Mouse (Mus musculus): ENCODE results near the gene Ppp1r13l.

DNA sequence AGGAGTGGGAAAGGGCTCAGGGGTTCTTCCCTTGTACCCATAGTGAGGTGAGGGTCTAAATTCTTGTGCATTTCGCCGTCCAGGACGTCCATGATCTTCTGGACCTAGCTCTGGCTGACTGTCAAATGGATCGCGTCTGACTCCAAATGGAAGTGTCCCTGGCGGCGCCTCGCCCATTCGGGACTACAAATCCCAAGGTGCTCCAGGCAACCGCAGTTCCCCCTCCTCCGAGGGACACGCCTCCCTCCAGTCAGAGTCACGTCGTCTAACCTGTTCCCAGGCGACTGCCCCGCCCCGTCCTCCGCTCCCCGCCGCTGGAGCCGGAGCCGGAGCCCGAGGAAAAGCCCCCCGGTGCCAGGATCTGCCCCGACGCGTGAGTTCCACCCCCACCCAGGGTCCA is 1.4 kb downstream of the Ppp1r13l start:
- TF ChIP-seq CTCF (conservative IDR thresholded peaks at IDR 0.05; ENCODE audit: insufficient read depth, insufficient read length, low read depth, low read length) = no peak
- TF ChIP-seq POLR2A (IDR thresholded peaks at IDR 0.05; ENCODE audit: low read depth, low read length) = no peak

Measured in kidney, adult 2 months (tissue).